Mouse (Mus musculus) lung, adult 2 months (tissue): Measurements from ENCODE around the gene Pakap. TPM values are rescaled to one million over a fixed set of nuclear protein-coding genes. Genes with fewer than 3 reads are reported as not detected.

ENCODE experiments used
- DNase-seq: peaks from one replicate; pipeline ENCODE4 v3.0.0; 2022
- H3K4me1 ChIP-seq: fragments of 200-500 bp; 2 replicates; pipeline ENCODE4 v1.6.1; 2011; ENCODE audit warnings: low read length; ENCODE audit not compliant: control insufficient read depth, insufficient read depth
- H3K4me3 ChIP-seq: fragments of 200-500 bp; replicated peaks from 2 replicates; pipeline ENCODE3; 2011; ENCODE audit warnings: low read depth, mild to moderate bottlenecking, control low read depth, low read length; ENCODE audit errors: extremely low read depth
- CTCF ChIP-seq: fragments of 200-500 bp; IDR thresholded peaks from 2 replicates; pipeline ENCODE4 v1.5.1; 2011; ENCODE audit warnings: mild to moderate bottlenecking, low read length, control low read depth; ENCODE audit not compliant: insufficient read depth
- POLR2A ChIP-seq: fragments of 200-500 bp; IDR thresholded peaks from 2 replicates; pipeline ENCODE4 v1.6.1; 2011; ENCODE audit warnings: low read depth, mild to moderate bottlenecking, control low read depth, low read length, borderline replicate concordance; ENCODE audit errors: extremely low read depth
- WGBS: fragments of 180-500 bp; shearing (Covaris S2); methylation state at CpG from one replicate; pipeline ENCODE4 v1.1.7; 2018; 5-methylcytosine and 5-hydroxymethylcytosine counted together
- polyA plus RNA-seq: library from polyadenylated mRNA; depleted of rRNA; stranded (reverse); fragments of >200 nt; gene quantifications from 2 replicates; pipeline ENCODE4 v1.2.3, GENCODE M21; 2012; rRNA removed

Gene Pakap
- polyA plus RNA-seq, result 1.6 and 2.7 TPM in 2 replicates

DNA sequence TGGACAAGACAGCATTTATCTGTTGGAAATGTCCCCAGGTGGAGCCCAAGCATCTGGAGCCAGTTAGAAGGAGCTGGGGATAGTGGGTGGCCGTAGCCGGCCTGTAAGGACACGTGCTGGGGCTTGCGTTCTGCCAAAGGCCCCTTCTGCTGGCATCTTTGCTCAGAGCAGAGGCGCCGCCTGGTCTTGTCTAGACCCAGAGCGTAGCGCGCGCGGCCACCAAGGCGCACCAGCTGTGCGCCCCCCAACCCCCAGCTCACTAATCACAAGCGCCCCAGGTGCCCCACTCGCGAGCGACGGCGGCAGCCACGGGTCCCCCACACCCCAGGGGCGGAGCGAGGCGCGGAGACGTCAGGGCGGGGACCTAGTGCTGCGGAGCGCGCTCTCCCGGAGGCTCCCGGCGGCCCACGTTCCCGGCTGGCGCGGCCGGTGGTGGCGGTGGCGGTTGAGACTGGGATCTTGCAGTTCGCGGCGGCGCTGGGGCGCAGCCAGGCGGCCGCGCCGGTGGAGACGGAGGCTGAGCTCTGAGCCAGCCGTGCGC, at the start of gene Pakap:
Gene Pakap (plus strand): TSS at position 514 of the 541 bp plus-strand sequence.
- peak; percentile 20 for DNase-seq

DNA sequence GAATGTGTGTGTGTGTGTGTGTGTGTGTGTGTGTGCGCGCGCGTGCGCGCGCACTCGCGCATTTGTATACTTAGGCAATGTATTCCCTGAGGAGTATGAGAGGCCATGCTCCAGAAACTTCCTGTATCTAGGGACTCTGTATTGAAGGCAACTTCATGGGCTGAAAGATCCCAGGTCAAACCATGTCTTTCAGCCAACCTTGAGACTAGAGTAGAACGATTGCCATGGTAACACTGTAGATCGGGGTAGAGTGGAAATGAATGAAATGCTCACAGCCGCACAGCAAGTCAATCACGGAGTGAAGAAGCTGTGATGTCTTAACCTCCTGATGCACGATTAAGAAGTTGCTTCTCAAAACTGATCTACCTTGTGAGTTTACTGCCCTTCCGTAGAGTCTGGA, 44.5 kb upstream of the Pakap start:
- Histone ChIP-seq H3K4me1 (no peaks in the 10 kb centered on the region), H3K4me3 (no peak overlapping the region)
- TF ChIP-seq CTCF, result no peak
- no peak for TF ChIP-seq POLR2A
- no peak for DNase-seq
- WGBS, result 92% methylated on average over 15 of the region's 15 CpGs

More for the DNA sequence above, at the start of gene Pakap:
- TF ChIP-seq POLR2A (0 out of 2 replicates have a peak, but pooled peaks have one; percentile 11), CTCF (no peak)
- under 1% methylated on average over 51 of the region's 51 CpGs for WGBS
- Histone ChIP-seq H3K4me1 (no peaks in the 10 kb centered on the region), H3K4me3 (peak within 1 kb of the TSS; percentile 42)

DNA sequence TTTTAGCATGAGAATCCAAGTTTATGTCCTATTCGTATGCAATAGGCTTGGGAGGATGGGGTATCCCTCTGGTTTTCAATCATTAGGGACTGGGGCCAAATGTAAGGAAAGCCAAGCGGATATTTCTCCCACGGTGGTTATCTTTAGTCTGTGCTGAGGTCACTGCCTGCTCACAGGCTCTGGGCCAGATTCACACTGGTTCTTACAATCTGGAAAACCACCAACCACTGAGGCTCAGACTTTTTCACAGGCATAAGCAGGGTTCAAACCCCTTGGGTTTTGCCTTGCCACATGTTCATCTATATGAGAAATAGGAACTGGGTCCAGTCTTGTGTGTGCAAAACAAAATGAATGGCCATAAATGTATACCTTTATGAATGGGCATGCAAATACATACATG, 43.5 kb upstream of the Pakap start:
- no peak for TF ChIP-seq POLR2A
- no peak for TF ChIP-seq CTCF
- DNase-seq, result no peak
- Histone ChIP-seq H3K4me3 (no peak overlapping the region), H3K4me1 (no peaks in the 10 kb centered on the region)
- WGBS, result 71% methylated on average over 3 of the region's 3 CpGs

DNA sequence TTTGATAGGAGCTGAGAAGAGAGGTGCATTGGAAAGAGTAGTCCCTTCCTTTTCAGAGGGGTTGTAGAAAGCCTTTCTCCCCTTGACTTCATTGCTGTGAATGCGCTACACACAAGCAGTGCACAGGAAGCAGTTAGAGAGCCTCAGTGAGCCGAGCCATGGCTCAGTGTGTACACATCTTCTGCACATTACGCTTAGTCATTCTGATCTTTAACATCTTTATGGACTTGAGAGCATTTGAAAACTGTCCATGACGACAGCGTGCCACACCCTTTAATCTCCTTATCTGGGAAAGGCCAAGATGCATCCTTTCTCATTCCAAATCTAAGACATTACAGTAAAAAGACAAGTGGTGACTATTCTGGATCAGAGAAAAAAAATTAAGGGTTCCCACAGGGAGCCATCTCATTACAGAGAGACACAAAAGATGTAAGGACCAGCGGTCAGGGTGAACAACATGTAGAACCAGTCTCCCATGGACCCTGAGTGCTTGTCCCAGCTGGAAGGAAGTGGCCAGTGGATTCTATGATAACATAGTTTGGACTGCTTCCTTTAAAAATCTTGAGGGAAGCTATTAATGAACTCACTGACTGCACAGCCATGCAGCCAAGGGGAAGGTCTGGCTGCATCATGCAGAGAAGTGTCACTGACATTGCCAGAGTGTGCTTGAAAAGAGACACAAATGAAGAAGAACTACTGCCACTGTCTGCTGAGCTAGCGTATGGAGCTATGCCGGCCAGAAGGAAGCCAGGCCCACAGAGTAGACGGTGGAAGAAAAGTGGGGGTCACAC, 42.6 kb upstream of the Pakap start:
- WGBS, result 53% methylated on average over 9 of the region's 9 CpGs
- TF ChIP-seq POLR2A, result no peak
- no peak for TF ChIP-seq CTCF

DNA sequence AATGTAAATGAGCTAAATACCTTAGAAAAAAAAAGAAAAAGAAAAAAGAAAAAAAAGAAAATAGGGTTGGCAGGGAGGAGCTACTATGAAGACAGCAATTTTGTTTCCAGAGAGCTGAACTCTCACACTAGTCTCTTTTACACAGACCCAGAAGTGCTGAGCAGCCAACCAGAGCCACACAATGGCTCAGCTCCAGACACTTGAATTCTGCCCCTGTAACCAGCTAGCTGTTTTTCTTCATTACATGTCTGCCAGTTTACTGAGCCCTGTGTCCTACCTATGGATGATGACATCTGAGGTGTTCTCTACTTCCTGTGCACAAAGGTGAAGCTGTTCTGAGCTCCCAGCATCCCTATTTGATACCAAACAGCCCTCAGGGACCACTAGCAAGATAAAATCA, 39.7 kb upstream of the Pakap start:
- no peak for TF ChIP-seq POLR2A
- TF ChIP-seq CTCF, result no peak

More for the DNA sequence above, 42.6 kb upstream of the Pakap start:
- H3K4me3 ChIP-seq, result no peak overlapping the region
- DNase-seq, result no peak
- no peaks in the 10 kb centered on the region for H3K4me1 ChIP-seq

DNA sequence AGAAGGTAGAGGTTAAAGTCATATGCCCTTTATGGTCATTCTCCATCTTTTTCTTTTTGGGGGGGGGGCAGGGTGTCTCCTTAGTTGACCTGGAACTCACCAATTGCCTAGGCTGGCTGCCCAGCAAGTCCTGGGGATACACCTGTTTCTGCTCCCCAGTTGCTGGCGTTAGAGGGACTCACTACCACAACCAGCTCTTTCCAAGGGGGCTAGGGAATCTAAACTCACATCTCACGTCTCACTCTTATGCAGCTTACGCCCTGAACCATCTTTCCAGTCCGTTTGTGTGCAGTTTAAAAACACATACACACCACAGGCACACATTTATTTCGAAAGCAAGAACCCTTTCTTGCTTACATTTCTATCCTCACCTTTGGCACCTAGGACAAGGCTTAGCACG, 34.3 kb upstream of the Pakap start:
- WGBS, result 76% methylated on average over 6 of the region's 6 CpGs
- Histone ChIP-seq H3K4me3 (no peak overlapping the region), H3K4me1 (no peaks in the 10 kb centered on the region)
- DNase-seq, result no peak
- TF ChIP-seq CTCF (no peak), POLR2A (no peak)

More for the DNA sequence above, 39.7 kb upstream of the Pakap start:
- Histone ChIP-seq H3K4me1 (no peaks in the 10 kb centered on the region), H3K4me3 (no peak overlapping the region)
- no peak for DNase-seq

DNA sequence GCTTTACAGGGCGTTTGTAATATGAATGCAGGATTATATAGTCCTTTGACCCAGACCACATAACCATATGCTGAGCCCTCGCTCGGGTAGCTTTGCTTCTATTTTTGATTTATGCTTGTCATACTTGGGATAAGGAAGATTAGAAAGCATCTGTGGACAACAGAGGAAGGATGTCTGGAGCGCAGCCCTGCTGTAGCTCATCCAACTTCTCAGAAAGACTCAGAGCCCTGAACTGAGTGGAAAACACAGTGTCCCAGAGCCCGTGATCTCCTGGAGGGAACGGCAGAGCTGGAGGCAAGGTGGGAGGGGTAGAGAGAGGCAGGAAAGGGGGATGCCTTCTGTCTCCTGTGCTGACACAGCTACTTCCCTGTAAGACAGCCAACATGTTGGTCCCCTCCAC, 33.7 kb upstream of the Pakap start:
- no peak for DNase-seq
- WGBS, result 45% methylated on average over 6 of the region's 6 CpGs
- Histone ChIP-seq H3K4me3 (no peak overlapping the region), H3K4me1 (no peaks in the 10 kb centered on the region)
- TF ChIP-seq CTCF, result no peak
- no peak for TF ChIP-seq POLR2A

DNA sequence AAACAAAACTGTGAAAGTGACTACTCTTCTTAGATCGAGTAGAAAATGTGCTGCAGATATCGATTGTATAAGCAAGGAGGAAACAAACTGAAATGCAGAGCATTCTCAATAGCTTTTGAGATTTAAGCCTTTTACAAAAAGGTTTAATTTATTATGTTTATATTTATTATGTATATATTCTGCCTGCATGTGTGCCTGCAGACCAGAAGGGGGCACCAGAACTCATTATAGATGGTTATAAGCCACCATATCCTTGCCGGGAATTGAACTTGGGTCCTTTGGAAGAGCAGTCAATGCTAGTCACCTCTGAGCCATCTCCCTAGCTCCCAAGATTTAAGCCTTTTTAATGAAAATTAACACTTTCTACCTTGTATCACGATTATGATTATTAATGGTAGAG, 32.9 kb upstream of the Pakap start:
- H3K4me3 ChIP-seq, result no peak overlapping the region
- no peaks in the 10 kb centered on the region for H3K4me1 ChIP-seq
- no peak for DNase-seq
- TF ChIP-seq CTCF (no peak), POLR2A (no peak)
- WGBS, result 92% methylated on average over 4 of the region's 4 CpGs

DNA sequence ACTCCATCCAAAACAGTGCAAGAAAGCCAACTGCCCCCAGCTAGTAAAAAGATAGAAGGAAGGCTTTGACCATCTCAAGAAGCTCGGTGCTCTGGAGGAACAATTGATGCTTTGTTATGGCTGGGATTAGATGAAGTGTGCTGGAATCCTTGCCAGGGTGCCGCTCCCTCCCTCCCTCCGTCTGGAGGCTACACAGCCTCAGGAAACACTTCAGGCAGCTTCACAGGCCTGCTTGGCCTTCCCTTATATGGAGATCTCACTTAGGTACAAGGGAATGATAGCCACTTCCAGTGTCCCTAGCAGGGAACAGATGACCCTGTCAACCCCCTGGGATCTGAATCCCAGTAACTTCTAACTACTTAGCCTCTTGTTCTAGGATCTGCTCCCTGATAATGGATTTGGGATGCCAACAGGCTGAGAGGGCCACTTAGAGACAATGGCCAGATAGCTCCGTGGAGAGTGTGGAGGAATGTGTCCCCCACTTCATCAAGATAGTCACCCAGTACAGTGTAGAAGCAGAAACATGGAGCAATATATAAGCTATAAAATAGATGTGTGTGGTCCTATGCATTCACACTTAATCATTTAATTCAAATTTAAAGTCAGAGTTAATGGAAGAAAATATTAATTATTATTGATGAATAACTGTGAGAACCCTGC, 29.8 kb upstream of the Pakap start:
- Histone ChIP-seq H3K4me1 (no peaks in the 10 kb centered on the region), H3K4me3 (no peak overlapping the region)
- no peak for TF ChIP-seq POLR2A
- TF ChIP-seq CTCF, result no peak
- WGBS, result 20% methylated on average over 4 of the region's 4 CpGs
- no peak for DNase-seq
